10 mouse cellular contexts compared by ENCODE assay signal in genomic region chr9:72699702-72700101, GRCm38 (mm10). TPM values are rescaled to one million over a fixed set of nuclear protein-coding genes. Genes with fewer than 3 reads are reported as not detected.
DNase-seq lines count a peak whose midpoint lies in the region; ATAC-seq and TF ChIP-seq lines count a peak whose summit lies in the region.
"Had no signal": no experiment of that assay in that cellular context is flagged by ENCODE, and none has a peak within 500 bp of the region (broad histone marks: within the 10 kb centered on the region; RNA-seq: fewer than 3 reads in every experiment).

No protein-coding gene starts in this region.

- no peak for TF ChIP-seq CTCF in G1E (IDR thresholded peaks at IDR 0.05; ENCODE audit: low read depth, low read length)

- peak; percentile 26; the same call in 1 of the 2 replicates for ATAC-seq in embryonic facial prominence, embryonic 14.5 days (ENCODE audit: low read depth)
- ATAC-seq in G1E (ENCODE audit: extremely low read depth, insufficient number of reproducible peaks, low FRiP score, poor library complexity, severe bottlenecking) = peak; percentile 91
- peak; percentile 99 for ATAC-seq in erythroblast, adult 5-6 weeks (replicated peaks; ENCODE audit: low FRiP score, poor library complexity, severe bottlenecking)

- no peaks in the 10 kb centered on the region for H3K27me3 ChIP-seq in embryonic facial prominence, embryonic 14.5 days (replicated peaks; ENCODE audit: control insufficient read depth, insufficient read depth, low read length)
- H3K27me3 ChIP-seq in embryonic facial prominence, embryonic 10.5 days (replicated peaks; ENCODE audit: low read depth, poor library complexity, severe bottlenecking) = no peaks in the 10 kb centered on the region
- no peaks in the 10 kb centered on the region for H3K27me3 ChIP-seq in G1E (ENCODE audit: insufficient read depth, low read length)
- H3K27me3 ChIP-seq: embryonic facial prominence, embryonic 12.5 days; midbrain, embryonic 12.5 days had no signal

- no peak overlapping the region for H3K4me3 ChIP-seq in embryonic facial prominence, embryonic 14.5 days (ENCODE audit: low read depth, low read length)
- no peak overlapping the region for H3K4me3 ChIP-seq in embryonic facial prominence, embryonic 10.5 days
- peak overlapping the region; percentile 11; the same call in 1 of the 2 replicates for H3K4me3 ChIP-seq in G1E (ENCODE audit: low read depth, low read length)
- H3K4me3 ChIP-seq: embryonic facial prominence, embryonic 12.5 days; midbrain, embryonic 12.5 days had no signal

- H3K4me1 ChIP-seq in embryonic facial prominence, embryonic 14.5 days (ENCODE audit: control insufficient read depth, insufficient read depth, low read length) = peaks cover 29% of the 10 kb centered on the region
- 0 out of 2 replicates have a peak, but pooled peaks cover 2% of the 10 kb centered on the region for H3K4me1 ChIP-seq in embryonic facial prominence, embryonic 10.5 days
- peaks cover 65% of the 10 kb centered on the region for H3K4me1 ChIP-seq in G1E (ENCODE audit: insufficient read depth, low read depth, low read length)
- H3K4me1 ChIP-seq: midbrain, embryonic 12.5 days had no signal

- H3K9ac ChIP-seq in embryonic facial prominence, embryonic 14.5 days (ENCODE audit: low read depth, low read length) = no peak overlapping the region
- H3K9ac ChIP-seq: embryonic facial prominence, embryonic 12.5 days; midbrain, embryonic 12.5 days had no signal

- H3K27ac ChIP-seq in embryonic facial prominence, embryonic 14.5 days (replicated peaks; ENCODE audit: low read depth, low read length) = peak overlapping the region; percentile 10; the same call in 1 of the 2 replicates
- no peak overlapping the region for H3K27ac ChIP-seq in embryonic facial prominence, embryonic 10.5 days (replicated peaks)
- H3K27ac ChIP-seq: embryonic facial prominence, embryonic 12.5 days; midbrain, embryonic 12.5 days had no signal

- DNase-seq in embryonic facial prominence, embryonic 14.5 days (ENCODE audit: low spot score) = no peak
- DNase-seq in embryonic facial prominence, embryonic 10.5 days (ENCODE audit: low spot score) = no peak
- DNase-seq in G1E (ENCODE audit: low spot score) = peak; percentile 47
- peak; percentile 38 for DNase-seq in kidney, postnatal 14 days
- DNase-seq in Muller cell, postnatal 12 days (ENCODE audit: inconsistent ontology term) = no peak
- DNase-seq in yolk sac, embryonic 10.5 days (ENCODE audit: low spot score) = no peak
- no peak for DNase-seq in lung, postnatal 10 days

- no peaks in the 10 kb centered on the region for H3K9me3 ChIP-seq in embryonic facial prominence, embryonic 14.5 days (ENCODE audit: control insufficient read depth, low read length)
- no peaks in the 10 kb centered on the region for H3K9me3 ChIP-seq in embryonic facial prominence, embryonic 10.5 days
- no peaks in the 10 kb centered on the region for H3K9me3 ChIP-seq in G1E (replicated peaks)
- H3K9me3 ChIP-seq: embryonic facial prominence, embryonic 12.5 days; midbrain, embryonic 12.5 days had no signal

- H3K36me3 ChIP-seq in embryonic facial prominence, embryonic 14.5 days (ENCODE audit: control insufficient read depth, insufficient read depth, low read length) = peaks cover 87% of the 10 kb centered on the region
- peaks cover 98% of the 10 kb centered on the region for H3K36me3 ChIP-seq in embryonic facial prominence, embryonic 10.5 days (replicated peaks)
- peaks cover 84% of the 10 kb centered on the region for H3K36me3 ChIP-seq in G1E (replicated peaks)

- no peak overlapping the region for H3K4me2 ChIP-seq in embryonic facial prominence, embryonic 14.5 days (ENCODE audit: low read depth, low read length)
- H3K4me2 ChIP-seq: embryonic facial prominence, embryonic 12.5 days; midbrain, embryonic 12.5 days had no signal

- WGBS in embryonic facial prominence, embryonic 14.5 days = 53% methylated on average over 3 of the region's 3 CpGs
- WGBS in embryonic facial prominence, embryonic 10.5 days = 88% methylated on average over 3 of the region's 3 CpGs

RNA-seq across cellular contexts. Expression of gene Nedd4, which starts 37.6 kb away (rescaled TPM):
- polyA plus RNA-seq in embryonic facial prominence, embryonic 14.5 days (2014; fragmentation: Nextera tagmentation; extraction: Ambion mirVana) = 649 and 733 TPM in 2 replicates
- polyA plus RNA-seq in embryonic facial prominence, embryonic 10.5 days (2016; fragmentation: Nextera tagmentation; extraction: Ambion mirVana) = 660 and 664 TPM in 2 replicates
- total RNA-seq in G1E (2014; fragmentation: Nextera tagmentation) (869 and 984 TPM in 2 replicates), G1E (2017) (631 and 707 TPM in 2 replicates)
- 399 and 562 TPM in 2 replicates for polyA plus RNA-seq in G1E (2012)
- 37.6 and 48.2 TPM in 2 replicates for total RNA-seq in erythroblast, adult 5-6 weeks (2015; ENCODE audit: low replicate concordance)
- total RNA-seq in erythroblast, adult 5-6 weeks (2017; ENCODE audit: low replicate concordance) = 51.9 and 56.2 TPM in 2 replicates

Comparison
In these comparisons a context has a peak if more than half of its experiments do, and no peak if none do; other contexts are left out.
1. ATAC-seq: peak in every context shown above with its lines; median percentile 99 in erythroblast, adult 5-6 weeks; 91 in G1E; 26 in embryonic facial prominence, embryonic 14.5 days.
2. DNase-seq: peak in G1E (single experiment) and kidney, postnatal 14 days (single experiment); none in embryonic facial prominence, embryonic 14.5 days (single experiment), embryonic facial prominence, embryonic 10.5 days (single experiment), Muller cell, postnatal 12 days (single experiment), yolk sac, embryonic 10.5 days (single experiment) and lung, postnatal 10 days (single experiment).